8 mouse cellular contexts compared by ENCODE assay signal in genomic region chr9:44986242-44986781, GRCm38 (mm10). TPM values are rescaled to one million over a fixed set of nuclear protein-coding genes. Genes with fewer than 3 reads are reported as not detected.
DNase-seq lines count a peak whose midpoint lies in the region; ATAC-seq and TF ChIP-seq lines count a peak whose summit lies in the region.

No protein-coding gene starts in this region.

- peak overlapping the region; percentile 73 for H3K27ac ChIP-seq in bone marrow, adult 2 months (ENCODE audit: control insufficient read depth, insufficient read depth, low read depth, low read length, poor library complexity)
- 0 out of 2 replicates have a peak overlapping the region, but pooled peaks have one; percentile 15 for H3K27ac ChIP-seq in limb, embryonic 10.5 days
- H3K27ac ChIP-seq in midbrain, embryonic 11.5 days (ENCODE audit: low read depth, low read length) = no peak overlapping the region

- ATAC-seq in midbrain, embryonic 11.5 days (ENCODE audit: low FRiP score) = no peak

- no peak for TF ChIP-seq CTCF in bone marrow, adult 2 months (IDR thresholded peaks at IDR 0.05; ENCODE audit: control insufficient read depth, insufficient read depth, low read length)

- H3K4me1 ChIP-seq in bone marrow, adult 2 months (ENCODE audit: control insufficient read depth, insufficient read depth, low read length) = peaks cover 3% of the 10 kb centered on the region
- peaks cover 10% of the 10 kb centered on the region for H3K4me1 ChIP-seq in limb, embryonic 10.5 days
- H3K4me1 ChIP-seq in midbrain, embryonic 11.5 days (ENCODE audit: control insufficient read depth, insufficient read depth, low read length) = no peaks in the 10 kb centered on the region

- no peaks in the 10 kb centered on the region for H3K79me2 ChIP-seq in myocyte (ENCODE audit: control insufficient read depth, insufficient read depth)

- H3ac ChIP-seq in myocyte (ENCODE audit: control insufficient read depth, insufficient read length) = no peak overlapping the region

- TF ChIP-seq POLR2A in bone marrow, adult 2 months (IDR thresholded peaks at IDR 0.05; ENCODE audit: borderline replicate concordance, control insufficient read depth, low read depth, low read length) = peak; percentile 50; the same call in 1 of the 2 replicates
- no peak for TF ChIP-seq POLR2A in myocyte (IDR thresholded peaks at IDR 0.05; ENCODE audit: insufficient read length, low read depth)

- no peaks in the 10 kb centered on the region for H3K9me3 ChIP-seq in limb, embryonic 10.5 days (replicated peaks)
- no peaks in the 10 kb centered on the region for H3K9me3 ChIP-seq in midbrain, embryonic 11.5 days (ENCODE audit: control insufficient read depth, low read length)

- 2% methylated on average over 14 of the region's 14 CpGs for WGBS in bone marrow, adult 2 months
- 73% methylated on average over 14 of the region's 14 CpGs for WGBS in limb, embryonic 10.5 days
- 64% methylated on average over 14 of the region's 14 CpGs for WGBS in midbrain, embryonic 11.5 days

- no peaks in the 10 kb centered on the region for H3K27me3 ChIP-seq in limb, embryonic 10.5 days (ENCODE audit: low read depth, poor library complexity, severe bottlenecking)
- H3K27me3 ChIP-seq in myocyte (ENCODE audit: control insufficient read depth, insufficient read depth, insufficient read length) = peaks cover under 1% of the 10 kb centered on the region
- H3K27me3 ChIP-seq in midbrain, embryonic 11.5 days (ENCODE audit: control insufficient read depth, insufficient read depth, low read length) = no peaks in the 10 kb centered on the region

- peak overlapping the region; percentile 38 for H3K4me2 ChIP-seq in myocyte (ENCODE audit: low read depth)
- H3K4me2 ChIP-seq in midbrain, embryonic 11.5 days = no peak overlapping the region

- DNase-seq in adrenal gland, adult (ENCODE audit: inconsistent age in 2 of 2, low spot score in 1 of 2) = peak; percentile 23 to 29
- DNase-seq in adrenal gland, adult 8-10 months = no peak
- peak; percentile 32 for DNase-seq in limb, embryonic 10.5 days (ENCODE audit: low spot score)
- DNase-seq in retina, embryonic 14.5 days (ENCODE audit: low spot score) = no peak
- no peak for DNase-seq in midbrain, embryonic 11.5 days (ENCODE audit: low spot score, missing footprints)
- DNase-seq in embryo, embryonic 9.5 days (ENCODE audit: extremely low spot score) = no peak

- peak overlapping the region; percentile 34 for H3K4me3 ChIP-seq in bone marrow, adult 2 months (replicated peaks; ENCODE audit: control insufficient read depth, low read depth, low read length)
- no peak overlapping the region for H3K4me3 ChIP-seq in limb, embryonic 10.5 days
- no peak overlapping the region for H3K4me3 ChIP-seq in myocyte
- H3K4me3 ChIP-seq in midbrain, embryonic 11.5 days (ENCODE audit: low read depth, low read length) = no peak overlapping the region

- H3K36me3 ChIP-seq in limb, embryonic 10.5 days = no peaks in the 10 kb centered on the region
- no peaks in the 10 kb centered on the region for H3K36me3 ChIP-seq in myocyte (ENCODE audit: control insufficient read depth, insufficient read depth)
- H3K36me3 ChIP-seq in midbrain, embryonic 11.5 days (ENCODE audit: control insufficient read depth, insufficient read depth, low read length) = no peaks in the 10 kb centered on the region

- H3K9ac ChIP-seq in midbrain, embryonic 11.5 days (ENCODE audit: low read length) = no peak overlapping the region

TF ChIP-seq in myocyte, 11 proteins besides CTCF, POLR2A, EP300 and RAD21:
- TF ChIP-seq MYOD1 (IDR thresholded peaks at IDR 0.05; ENCODE audit: control insufficient read depth in 1 of 3, insufficient read length in 2 of 3, low read depth in 2 of 3) = no peak
- TF ChIP-seq REST (IDR thresholded peaks at IDR 0.05; ENCODE audit: insufficient read depth, insufficient read length) = no peak

RNA-seq across cellular contexts. Expression of gene Cd3d, which starts 4.7 kb away (rescaled TPM):
- total RNA-seq in adrenal gland, adult 8-10 months (2022) = under 1 TPM in 1 of 4 experiments, not detected in 3; 0.38 TPM
- polyA plus RNA-seq in bone marrow, adult 2 months (2011; ENCODE audit: insufficient read depth, insufficient read length, low replicate concordance, missing spikeins) = 8.8 and 17.2 TPM in 2 replicates
- not detected in 2 replicates for polyA plus RNA-seq in limb, embryonic 10.5 days (2016; fragmentation: Nextera tagmentation; extraction: Ambion mirVana)
- polyA plus RNA-seq in myocyte (2012; fragmentation: generic; extraction: Trizol) = not detected
- not detected in 2 replicates for polyA plus RNA-seq in midbrain, embryonic 11.5 days (2014; fragmentation: Nextera tagmentation; extraction: Ambion mirVana)

RNA-seq across cellular contexts. Expression of gene Cd3g, which starts 6.1 kb away (rescaled TPM):
- 1 to 10 TPM in 1 of 4 experiments, under 1 TPM in 2, not detected in 1; 0.52 to 1.3 (median 0.59) TPM for total RNA-seq in adrenal gland, adult 8-10 months (2022)
- 5.4 and 7.0 TPM in 2 replicates for polyA plus RNA-seq in bone marrow, adult 2 months (2011; ENCODE audit: insufficient read depth, insufficient read length, low replicate concordance, missing spikeins)
- not detected in 2 replicates for polyA plus RNA-seq in limb, embryonic 10.5 days (2016; fragmentation: Nextera tagmentation; extraction: Ambion mirVana)
- 0.06 TPM for polyA plus RNA-seq in myocyte (2012; fragmentation: generic; extraction: Trizol)
- polyA plus RNA-seq in midbrain, embryonic 11.5 days (2014; fragmentation: Nextera tagmentation; extraction: Ambion mirVana) = not detected in 2 replicates

RNA-seq across cellular contexts. Expression of gene Ube4a, which starts 20.9 kb away (rescaled TPM):
- 100 to 1,000 TPM in 2 of 4 experiments, 10 to 100 TPM in 2; 85.1 to 103 (median 98.7) TPM for total RNA-seq in adrenal gland, adult 8-10 months (2022)
- 11.1 and 18.8 TPM in 2 replicates for polyA plus RNA-seq in bone marrow, adult 2 months (2011; ENCODE audit: insufficient read depth, insufficient read length, low replicate concordance, missing spikeins)
- polyA plus RNA-seq in limb, embryonic 10.5 days (2016; fragmentation: Nextera tagmentation; extraction: Ambion mirVana) = 20.4 and 24.2 TPM in 2 replicates
- polyA plus RNA-seq in myocyte (2012; fragmentation: generic; extraction: Trizol) = 13.3 TPM
- polyA plus RNA-seq in midbrain, embryonic 11.5 days (2014; fragmentation: Nextera tagmentation; extraction: Ambion mirVana) = 32.1 and 37.2 TPM in 2 replicates

RNA-seq across cellular contexts. Expression of gene Cd3e, which starts 23.1 kb away (rescaled TPM):
- total RNA-seq in adrenal gland, adult 8-10 months (2022) = 1 to 10 TPM in 3 of 4 experiments, under 1 TPM in 1; 0.56 to 2.7 (median 1.7) TPM
- polyA plus RNA-seq in bone marrow, adult 2 months (2011; ENCODE audit: insufficient read depth, insufficient read length, low replicate concordance, missing spikeins) = 1.8 and 4.8 TPM in 2 replicates
- not detected in 2 replicates for polyA plus RNA-seq in limb, embryonic 10.5 days (2016; fragmentation: Nextera tagmentation; extraction: Ambion mirVana)
- not detected for polyA plus RNA-seq in myocyte (2012; fragmentation: generic; extraction: Trizol)
- polyA plus RNA-seq in midbrain, embryonic 11.5 days (2014; fragmentation: Nextera tagmentation; extraction: Ambion mirVana) = not detected in 2 replicates

RNA-seq across cellular contexts. Expression of gene Mpzl2, which starts 53.3 kb away (rescaled TPM):
- 1 to 10 TPM; 4.5 to 7.1 (median 6.2) TPM for total RNA-seq in adrenal gland, adult 8-10 months (2022)
- polyA plus RNA-seq in bone marrow, adult 2 months (2011; ENCODE audit: insufficient read depth, insufficient read length, low replicate concordance, missing spikeins) = 2.2 TPM in 1 of 2 replicates, not detected in the other
- polyA plus RNA-seq in limb, embryonic 10.5 days (2016; fragmentation: Nextera tagmentation; extraction: Ambion mirVana) = 12.7 and 13.6 TPM in 2 replicates
- not detected for polyA plus RNA-seq in myocyte (2012; fragmentation: generic; extraction: Trizol)
- 0.63 and 0.65 TPM in 2 replicates for polyA plus RNA-seq in midbrain, embryonic 11.5 days (2014; fragmentation: Nextera tagmentation; extraction: Ambion mirVana)

Comparison
In these comparisons a context has a peak if more than half of its experiments do, and no peak if none do; other contexts are left out.
1. DNase-seq: peak in adrenal gland, adult (2 of 2) and limb, embryonic 10.5 days (single experiment); none in adrenal gland, adult 8-10 months (single experiment), retina, embryonic 14.5 days (single experiment), midbrain, embryonic 11.5 days (single experiment) and embryo, embryonic 9.5 days (single experiment).